Mouse (Mus musculus) B cell, adult 67 days (primary cell): ENCODE results near the gene Ano4. TPM values are rescaled to one million over a fixed set of nuclear protein-coding genes. Genes with fewer than 3 reads are reported as not detected.

Source experiments
- total RNA-seq, 2 experiments: library from RNA; stranded (reverse); gene quantifications; 4 replicates each; pipeline ENCODE4 v1.2.4; 2023

Ano4 gene
- total RNA-seq, result not detected

DNA sequence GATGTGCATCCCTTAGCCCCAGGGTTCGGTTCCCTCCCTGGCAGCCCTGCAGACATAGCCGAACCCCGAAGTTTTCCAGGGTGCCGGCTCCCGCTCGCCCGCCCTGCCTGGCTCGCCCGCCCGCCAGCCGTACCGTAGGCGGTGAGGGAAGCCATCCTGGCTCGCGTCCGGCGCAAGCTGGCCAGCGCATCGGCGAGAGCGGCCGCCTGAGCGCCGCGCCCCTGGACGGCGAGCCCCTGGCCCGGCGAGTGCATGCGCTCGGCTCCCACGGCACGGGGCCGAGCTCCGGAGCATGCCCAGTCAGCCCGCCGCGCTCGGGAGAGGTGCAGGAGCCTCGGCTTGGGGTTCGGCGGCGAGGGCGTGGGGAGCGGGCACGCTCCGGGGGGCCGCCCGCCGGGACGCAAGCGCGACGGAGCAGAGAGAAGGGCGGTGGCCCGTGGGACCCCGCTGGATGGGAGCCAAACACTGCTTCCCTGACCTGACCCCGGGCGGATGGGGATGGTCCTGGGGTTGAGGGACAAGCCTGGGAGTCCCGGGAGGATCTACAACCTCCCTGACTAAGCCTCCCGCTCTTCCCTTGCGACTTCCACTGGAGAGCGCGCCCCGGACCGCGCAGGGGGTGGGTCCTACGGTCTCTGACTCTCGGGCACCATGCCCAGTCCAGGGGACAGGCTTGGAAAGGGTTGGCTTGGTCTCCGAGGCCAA, at the start of gene Ano4:
Ano4 (minus strand) TSS at position 272 of the 705 bp plus-strand sequence.

Other genes starting within 250 kb of the Ano4 start
- gene Gas2l3, start 99.2 kb upstream of the Ano4 start, total RNA-seq, result 1 to 10 TPM; 1.6 to 5.3 TPM
- gene Nr1h4, start 188.8 kb upstream of the Ano4 start, total RNA-seq, result not detected